Mouse (Mus musculus): ENCODE measurements around the gene Fam43b. TPM values are rescaled to one million over a fixed set of nuclear protein-coding genes. Genes with fewer than 3 reads are reported as not detected.

The Fam43b gene
- polyA plus RNA-seq, 1 experiment from 2014 or later: not detected

DNA sequence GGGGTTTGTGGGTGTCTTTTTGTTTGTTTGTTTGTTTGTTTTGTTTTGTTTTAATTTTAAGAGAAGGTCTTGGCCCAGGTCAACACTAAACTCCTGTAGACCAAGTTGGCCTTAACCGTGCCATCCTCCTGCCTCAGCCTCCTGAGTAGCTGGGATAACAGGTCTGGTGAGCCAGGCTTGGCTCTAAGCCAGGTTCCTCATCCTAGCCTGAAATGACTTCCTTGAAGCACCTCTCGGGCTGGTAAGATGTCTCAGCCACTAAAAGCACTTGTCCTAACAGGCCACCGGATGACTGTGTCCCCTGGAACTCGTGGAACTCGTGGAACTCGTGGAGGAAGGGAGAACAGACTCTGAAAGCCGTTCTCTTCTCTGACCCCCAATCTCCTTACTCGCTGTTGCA, 40.2 kb downstream of the Fam43b start:
- H3K4me3 ChIP-seq: no peak overlapping the region
- DNase-seq (ENCODE audit: low spot score): no peak
- H3K27me3 ChIP-seq (ENCODE audit: low read depth, poor library complexity, severe bottlenecking): peaks cover 7% of the 10 kb centered on the region
- H3K27ac ChIP-seq (replicated peaks): no peak overlapping the region
- 89% methylated on average over 8 of the region's 8 CpGs for WGBS
- no peaks in the 10 kb centered on the region for H3K9me3 ChIP-seq (replicated peaks)
- no peaks in the 10 kb centered on the region for H3K36me3 ChIP-seq
- H3K4me1 ChIP-seq: peaks cover 2% of the 10 kb centered on the region

DNA sequence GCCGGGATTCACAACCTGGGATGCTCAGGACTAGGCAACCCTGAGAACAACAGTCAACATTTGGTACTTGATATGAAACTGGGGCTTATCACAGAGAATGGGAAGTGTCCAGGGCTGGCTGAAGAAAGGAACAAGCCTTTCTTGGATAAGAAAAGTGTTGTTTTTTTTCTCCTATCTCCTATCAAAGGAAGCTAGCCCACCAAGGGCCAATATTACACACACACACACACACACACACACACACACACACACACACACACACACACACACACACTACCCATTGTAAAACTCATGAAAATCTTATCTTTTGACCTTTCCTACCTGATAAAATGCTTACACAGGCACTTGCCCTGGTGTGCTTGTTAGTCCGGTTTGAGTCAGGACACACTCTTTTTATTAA, 40.8 kb downstream of the Fam43b start:
- DNase-seq (ENCODE audit: low spot score): no peak
- Histone ChIP-seq H3K4me1 (no peaks in the 10 kb centered on the region), H3K9me3 (replicated peaks) (no peaks in the 10 kb centered on the region), H3K27me3 (ENCODE audit: low read depth, poor library complexity, severe bottlenecking) (peaks cover under 1% of the 10 kb centered on the region), H3K36me3 (no peaks in the 10 kb centered on the region), H3K4me3 (no peak overlapping the region), H3K27ac (replicated peaks) (no peak overlapping the region)
- 86% methylated on average over 2 of the region's 2 CpGs for WGBS

- no peaks in the 10 kb centered on the region for H3K27me3 ChIP-seq (ENCODE audit: low read depth, poor library complexity, severe bottlenecking)
- H3K4me3 ChIP-seq: no peak overlapping the region
- no peak overlapping the region for H3K27ac ChIP-seq (replicated peaks)
- DNase-seq (ENCODE audit: low spot score): no peak
- H3K4me1 ChIP-seq: no peaks in the 10 kb centered on the region
- no peaks in the 10 kb centered on the region for H3K9me3 ChIP-seq (replicated peaks)
- no peaks in the 10 kb centered on the region for H3K36me3 ChIP-seq
- 88% methylated on average over 10 of the region's 10 CpGs for WGBS
Measured at GRCm38 (mm10) chr4:138353438-138354171, 42.7 kb downstream of the Fam43b start.

DNA sequence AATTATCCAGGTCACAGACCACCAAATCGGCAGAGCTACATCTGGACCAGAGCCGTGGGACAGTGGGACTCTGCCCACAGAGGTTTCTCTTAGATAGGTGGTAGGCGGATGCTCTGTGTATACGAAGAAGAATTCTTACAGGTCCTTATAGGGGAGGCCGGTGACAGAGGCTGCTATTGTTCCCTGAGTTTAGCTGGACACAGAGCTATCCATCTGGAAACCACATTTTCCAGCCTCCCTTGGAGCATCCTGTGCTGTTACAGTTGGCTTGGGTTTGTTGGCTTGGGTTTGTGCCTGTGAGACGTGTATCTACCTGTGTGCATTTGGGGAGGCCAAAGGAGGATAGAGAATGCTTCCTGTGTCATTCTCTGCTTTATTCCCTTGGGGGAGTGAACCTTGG, 43.6 kb downstream of the Fam43b start:
- H3K4me1 ChIP-seq: no peaks in the 10 kb centered on the region
- H3K27me3 ChIP-seq (ENCODE audit: low read depth, poor library complexity, severe bottlenecking): no peaks in the 10 kb centered on the region
- no peaks in the 10 kb centered on the region for H3K36me3 ChIP-seq
- no peak overlapping the region for H3K27ac ChIP-seq (replicated peaks)
- H3K9me3 ChIP-seq (replicated peaks): no peaks in the 10 kb centered on the region
- H3K4me3 ChIP-seq: no peak overlapping the region
- WGBS: 88% methylated on average over 6 of the region's 6 CpGs
- DNase-seq (ENCODE audit: low spot score): no peak

DNA sequence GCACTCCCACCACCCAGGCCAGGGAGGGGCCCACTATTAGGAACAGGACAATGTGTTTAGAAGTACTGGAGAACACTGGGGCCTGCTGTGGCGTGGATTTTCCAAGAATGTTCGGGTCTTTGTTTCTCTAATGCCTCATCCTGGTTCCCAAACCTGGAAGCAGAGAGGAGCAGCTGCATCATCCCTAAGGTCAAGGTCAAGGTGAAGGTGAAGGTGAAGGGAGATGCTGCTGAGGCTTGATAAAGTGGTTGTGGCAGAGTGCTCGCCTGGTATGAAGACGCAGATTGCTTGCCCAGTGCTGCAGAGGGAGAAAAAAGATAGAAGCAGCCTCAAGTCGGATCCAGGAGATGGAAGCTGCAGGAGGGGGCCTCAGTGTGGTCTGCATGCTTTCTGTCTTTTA, 44.5 kb downstream of the Fam43b start:
- no peaks in the 10 kb centered on the region for H3K36me3 ChIP-seq
- no peak overlapping the region for H3K27ac ChIP-seq (replicated peaks)
- WGBS: 90% methylated on average over 5 of the region's 5 CpGs
- H3K4me1 ChIP-seq: no peaks in the 10 kb centered on the region
- no peak for DNase-seq (ENCODE audit: low spot score)
- no peaks in the 10 kb centered on the region for H3K9me3 ChIP-seq (replicated peaks)
- H3K27me3 ChIP-seq (ENCODE audit: low read depth, poor library complexity, severe bottlenecking): no peaks in the 10 kb centered on the region
- no peak overlapping the region for H3K4me3 ChIP-seq

DNA sequence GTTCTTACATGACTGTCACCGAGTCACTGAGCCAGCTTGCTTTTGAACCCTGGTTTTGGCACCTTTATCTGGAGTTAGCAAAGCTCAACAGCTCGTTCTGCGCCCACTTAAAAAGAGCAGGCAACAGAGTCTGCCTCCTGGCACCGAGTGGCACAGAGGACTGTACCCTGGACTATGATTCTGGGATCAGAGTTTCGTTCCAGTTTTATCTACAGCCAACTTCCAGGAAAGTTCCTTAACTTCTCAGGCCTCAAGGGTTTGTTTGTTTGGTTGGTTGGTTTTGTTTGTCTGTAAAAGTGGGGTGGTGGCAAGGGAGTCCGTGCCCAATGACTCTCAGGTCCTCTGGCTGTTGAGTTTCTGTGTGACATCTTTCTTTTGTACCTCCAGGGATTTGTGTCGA, 47.6 kb downstream of the Fam43b start:
- WGBS: 81% methylated on average over 7 of the region's 7 CpGs
- Histone ChIP-seq H3K9me3 (replicated peaks) (no peaks in the 10 kb centered on the region), H3K4me1 (no peaks in the 10 kb centered on the region), H3K36me3 (no peaks in the 10 kb centered on the region), H3K4me3 (no peak overlapping the region), H3K27ac (replicated peaks) (no peak overlapping the region), H3K27me3 (ENCODE audit: low read depth, poor library complexity, severe bottlenecking) (no peaks in the 10 kb centered on the region)
- DNase-seq (ENCODE audit: low spot score): no peak

GRCm38 (mm10) chr4:138347280-138347679, 49.0 kb downstream of the Fam43b start:
- H3K36me3 ChIP-seq: no peaks in the 10 kb centered on the region
- no peaks in the 10 kb centered on the region for H3K27me3 ChIP-seq (ENCODE audit: low read depth, poor library complexity, severe bottlenecking)
- H3K9me3 ChIP-seq (replicated peaks): no peaks in the 10 kb centered on the region
- H3K27ac ChIP-seq (replicated peaks): no peak overlapping the region
- WGBS: 90% methylated on average over 1 of the region's 1 CpGs
- H3K4me1 ChIP-seq: no peaks in the 10 kb centered on the region
- DNase-seq (ENCODE audit: low spot score): no peak
- no peak overlapping the region for H3K4me3 ChIP-seq

- WGBS: 84% methylated on average over 9 of the region's 9 CpGs
- DNase-seq (ENCODE audit: low spot score): no peak
- H3K36me3 ChIP-seq: no peaks in the 10 kb centered on the region
Measured at GRCm38 (mm10) chr4:138344891-138345545, 51.3 kb downstream of the Fam43b start.

More at GRCm38 (mm10) chr4:138344891-138345545, 51.3 kb downstream of the Fam43b start:
- Histone ChIP-seq H3K4me3 (no peak overlapping the region), H3K27me3 (ENCODE audit: low read depth, poor library complexity, severe bottlenecking) (no peaks in the 10 kb centered on the region), H3K9me3 (replicated peaks) (no peaks in the 10 kb centered on the region), H3K4me1 (no peaks in the 10 kb centered on the region), H3K27ac (replicated peaks) (no peak overlapping the region)

Other genes starting within 250 kb of the Fam43b start
- 153 and 178 TPM in 2 replicates for gene Hp1bp3, start 180.2 kb downstream of the Fam43b start, polyA plus RNA-seq (2016; fragmentation: Nextera tagmentation; extraction: Ambion mirVana)
- gene Sh2d5, start 146.1 kb downstream of the Fam43b start, polyA plus RNA-seq (2016; fragmentation: Nextera tagmentation; extraction: Ambion mirVana): 0.83 and 1.3 TPM in 2 replicates
- gene Kif17, start 146.1 kb downstream of the Fam43b start, polyA plus RNA-seq (2016; fragmentation: Nextera tagmentation; extraction: Ambion mirVana): 0.53 and 0.55 TPM in 2 replicates
- gene Ddost, start 91.8 kb downstream of the Fam43b start, polyA plus RNA-seq (2016; fragmentation: Nextera tagmentation; extraction: Ambion mirVana): 281 and 282 TPM in 2 replicates
- gene Pink1, start 70.2 kb downstream of the Fam43b start, polyA plus RNA-seq (2016; fragmentation: Nextera tagmentation; extraction: Ambion mirVana): 30.5 and 41.3 TPM in 2 replicates
- gene Cda, start 28.5 kb downstream of the Fam43b start, polyA plus RNA-seq (2016; fragmentation: Nextera tagmentation; extraction: Ambion mirVana): 1.2 and 2.0 TPM in 2 replicates
- 19.2 and 22.3 TPM in 2 replicates for gene Mul1, start 38.1 kb upstream of the Fam43b start, polyA plus RNA-seq (2016; fragmentation: Nextera tagmentation; extraction: Ambion mirVana)
- gene Camk2n1, start 57.8 kb upstream of the Fam43b start, polyA plus RNA-seq (2016; fragmentation: Nextera tagmentation; extraction: Ambion mirVana): 3.3 and 3.9 TPM in 2 replicates
- gene Vwa5b1, start 239.4 kb upstream of the Fam43b start, polyA plus RNA-seq (2016; fragmentation: Nextera tagmentation; extraction: Ambion mirVana): 0.33 and 0.46 TPM in 2 replicates